ENCODE assay signal across 9 mouse cellular contexts in the genomic region with DNA sequence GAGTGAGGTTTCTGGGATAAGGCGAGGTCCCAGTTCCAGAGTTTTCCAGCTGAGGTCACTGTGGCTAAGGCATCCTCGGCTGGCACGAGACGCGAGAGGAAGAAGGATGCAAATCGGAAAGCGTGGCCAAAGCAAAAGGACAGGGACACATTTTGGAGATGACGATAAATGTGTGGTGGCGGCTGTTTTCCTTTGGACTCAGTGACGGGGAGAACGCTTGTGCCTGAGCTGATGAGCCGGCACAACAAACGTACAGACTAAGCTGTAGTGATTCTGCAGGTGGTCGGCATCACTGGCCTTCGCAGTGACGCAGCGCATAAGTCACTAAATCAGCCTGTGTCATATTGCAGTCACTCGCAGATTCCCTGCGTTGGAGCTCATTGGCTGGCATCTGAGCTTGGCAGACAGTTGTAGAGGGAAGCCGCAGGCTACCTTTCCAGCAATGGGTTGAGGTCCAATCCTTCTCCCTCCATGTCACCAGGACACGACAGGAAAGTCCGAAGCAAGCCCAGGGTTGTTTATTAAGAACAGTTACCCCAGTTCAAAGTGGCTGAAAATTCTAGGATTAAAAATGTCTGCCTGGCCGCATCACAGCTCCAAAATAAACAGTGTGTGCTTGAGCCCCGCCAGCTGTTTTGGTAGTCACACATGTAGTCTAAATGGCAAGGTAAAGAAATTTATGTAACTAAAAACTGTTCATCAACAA. TPM values are rescaled to one million over a fixed set of nuclear protein-coding genes. Genes with fewer than 3 reads are reported as not detected.
A peak's percentile ranks its signal among the peaks of the same experiment; 100 is the strongest.
DNase-seq lines count a peak whose midpoint lies in the region; ATAC-seq lines count a peak whose summit lies in the region.
"Had no signal": no experiment of that assay in that cellular context is flagged by ENCODE, and none has a peak within 500 bp of the region (broad histone marks: within the 10 kb centered on the region; RNA-seq: fewer than 3 reads in every experiment).

No protein-coding gene starts in this region.

- no peak overlapping the region for H3K4me2 ChIP-seq in heart, embryonic 12.5 days
- peak overlapping the region; percentile 45 for H3K4me2 ChIP-seq in stomach, embryonic 15.5 days
- H3K4me2 ChIP-seq: limb, embryonic 13.5 days had no signal

- ATAC-seq in heart, embryonic 12.5 days (ENCODE audit: insufficient number of reproducible peaks, low FRiP score): no peak
- peak; percentile 35; the same call in 1 of the 2 replicates for ATAC-seq in stomach, embryonic 15.5 days (ENCODE audit: insufficient read depth, low FRiP score, low read depth)

- no peaks in the 10 kb centered on the region for H3K36me3 ChIP-seq in heart, embryonic 12.5 days
- no peaks in the 10 kb centered on the region for H3K36me3 ChIP-seq in stomach, embryonic 15.5 days
- H3K36me3 ChIP-seq: limb, embryonic 13.5 days had no signal

- DNase-seq in heart, adult 11 months: peak; percentile 90
- peak; percentile 72 for DNase-seq in brain, adult 2 months (ENCODE audit: low read depth, low spot score)
- DNase-seq in frontal cortex, postnatal 14 days (ENCODE audit: low spot score in 2 of 2): peak; percentile 13 to 17
- DNase-seq in left cerebral cortex, adult 8-10 months (ENCODE audit: low spot score in 2 of 2): peak; percentile 9 to 35
- no peak for DNase-seq in adrenal gland, adult 2 months
- DNase-seq in Muller cell, postnatal 12 days (ENCODE audit: inconsistent ontology term): no peak

- no peak overlapping the region for H3K4me3 ChIP-seq in heart, embryonic 12.5 days
- peak overlapping the region; percentile 8; the same call in 1 of the 2 replicates for H3K4me3 ChIP-seq in stomach, embryonic 15.5 days (replicated peaks)
- H3K4me3 ChIP-seq: limb, embryonic 13.5 days had no signal

- no peak overlapping the region for H3K27ac ChIP-seq in heart, embryonic 12.5 days (ENCODE audit: poor library complexity, severe bottlenecking)
- H3K27ac ChIP-seq in stomach, embryonic 15.5 days: no peak overlapping the region
- H3K27ac ChIP-seq: limb, embryonic 13.5 days had no signal

- 0 out of 2 replicates have a peak, but pooled peaks cover 3% of the 10 kb centered on the region for H3K4me1 ChIP-seq in heart, embryonic 12.5 days (replicated peaks)
- H3K4me1 ChIP-seq in stomach, embryonic 15.5 days: peaks cover 4% of the 10 kb centered on the region; the same call in 1 of the 2 replicates

- 73% methylated on average over 24 of the region's 24 CpGs for whole genome bisulfite sequencing in heart, embryonic 12.5 days
- WGBS in stomach, embryonic 15.5 days: 48% methylated on average over 24 of the region's 24 CpGs

- H3K27me3 ChIP-seq in heart, embryonic 12.5 days (replicated peaks): no peaks in the 10 kb centered on the region
- H3K27me3 ChIP-seq in stomach, embryonic 15.5 days (replicated peaks): no peaks in the 10 kb centered on the region
- H3K27me3 ChIP-seq: limb, embryonic 13.5 days had no signal

- H3K9me3 ChIP-seq in heart, embryonic 12.5 days (replicated peaks): no peaks in the 10 kb centered on the region
- no peaks in the 10 kb centered on the region for H3K9me3 ChIP-seq in stomach, embryonic 15.5 days
- H3K9me3 ChIP-seq: limb, embryonic 13.5 days had no signal

- H3K9ac ChIP-seq in heart, embryonic 12.5 days: no peak overlapping the region
- H3K9ac ChIP-seq in stomach, embryonic 15.5 days: no peak overlapping the region
- H3K9ac ChIP-seq: limb, embryonic 13.5 days had no signal

RNA-seq across cellular contexts. Expression of gene Atp5j, which starts 39.7 kb away (rescaled TPM):
- 1,342 and 1,366 TPM in 2 replicates for polyA plus RNA-seq in heart, embryonic 12.5 days (2016; fragmentation: Nextera tagmentation; extraction: Ambion mirVana)
- 100 to 1,000 TPM; 299 to 394 (median 366) TPM for total RNA-seq in left cerebral cortex, adult 8-10 months (2022)
- polyA plus RNA-seq in stomach, embryonic 15.5 days (2015; fragmentation: Nextera tagmentation; extraction: Ambion mirVana): 899 and 940 TPM in 2 replicates
- 100 to 1,000 TPM; 451 to 484 TPM for total RNA-seq in adrenal gland, adult 2 months (2021)
- 192 and 291 TPM in 2 replicates for polyA plus RNA-seq in adrenal gland, adult 2 months (2012; rRNA removed)

RNA-seq across cellular contexts. Expression of gene Gabpa, which starts 40.4 kb away (rescaled TPM):
- 44.4 and 47.2 TPM in 2 replicates for polyA plus RNA-seq in heart, embryonic 12.5 days (2016; fragmentation: Nextera tagmentation; extraction: Ambion mirVana)
- total RNA-seq in left cerebral cortex, adult 8-10 months (2022): 10 to 100 TPM; 17.1 to 20.5 (median 19.1) TPM
- 28.6 and 31.6 TPM in 2 replicates for polyA plus RNA-seq in stomach, embryonic 15.5 days (2015; fragmentation: Nextera tagmentation; extraction: Ambion mirVana)
- total RNA-seq in adrenal gland, adult 2 months (2021): 10 to 100 TPM; 44.1 to 46.1 TPM
- 2.6 and 2.7 TPM in 2 replicates for polyA plus RNA-seq in adrenal gland, adult 2 months (2012; rRNA removed)

Comparison
In these comparisons a context has a peak if more than half of its experiments do, and no peak if none do; other contexts are left out.
1. DNase-seq: peak in heart, adult 11 months (single experiment), brain, adult 2 months (single experiment), frontal cortex, postnatal 14 days (2 of 2) and left cerebral cortex, adult 8-10 months (2 of 2); none in adrenal gland, adult 2 months (single experiment) and Muller cell, postnatal 12 days (single experiment).